Mouse (Mus musculus): Measurements from ENCODE around the gene Pknox1. TPM values are rescaled to one million over a fixed set of nuclear protein-coding genes. Genes with fewer than 3 reads are reported as not detected.

The Pknox1 gene
- total and polyA plus RNA-seq, 2 experiments from 2014 or later: 8.7 to 74.0 TPM

- DNase-seq (ENCODE audit: low spot score) (no peak), ATAC-seq (ENCODE audit: insufficient read depth, low read depth) (no peak)
- Histone ChIP-seq H3K9me3 (replicated peaks; ENCODE audit: control insufficient read depth, low read length) (0 out of 2 replicates have a peak, but pooled peaks cover 6% of the 10 kb centered on the region), H3K27me3 (ENCODE audit: control insufficient read depth, insufficient read depth, low read length) (no peaks in the 10 kb centered on the region), H3K36me3 (replicated peaks; ENCODE audit: control insufficient read depth, insufficient read depth, low read length) (no peaks in the 10 kb centered on the region), H3K4me3 (ENCODE audit: low read depth, low read length) (no peak overlapping the region), H3K27ac (ENCODE audit: low read depth) (no peak overlapping the region), H3K4me1 (ENCODE audit: control insufficient read depth, insufficient read depth) (no peaks in the 10 kb centered on the region), H3K9ac (replicated peaks; ENCODE audit: low read depth, low read length) (no peak overlapping the region), H3K4me2 (ENCODE audit: low read depth, low read length) (no peak overlapping the region)
- 76% methylated on average over 4 of the region's 4 CpGs for WGBS
- no peak for TF ChIP-seq CTCF (IDR thresholded peaks at IDR 0.05; ENCODE audit: low read depth)
- no peak for TF ChIP-seq EP300 (IDR thresholded peaks at IDR 0.05; ENCODE audit: low read depth)
These were observed 58.6 kb downstream of the Pknox1 start for GRCm38 (mm10) chr17:31623101-31623500.

- Histone ChIP-seq H3K9ac (replicated peaks; ENCODE audit: low read depth, low read length) (no peak overlapping the region), H3K36me3 (replicated peaks; ENCODE audit: control insufficient read depth, insufficient read depth, low read length) (no peaks in the 10 kb centered on the region), H3K4me1 (ENCODE audit: control insufficient read depth, insufficient read depth) (no peaks in the 10 kb centered on the region), H3K4me3 (ENCODE audit: low read depth, low read length) (no peak overlapping the region), H3K9me3 (replicated peaks; ENCODE audit: control insufficient read depth, low read length) (0 out of 2 replicates have a peak, but pooled peaks cover 8% of the 10 kb centered on the region), H3K27me3 (ENCODE audit: control insufficient read depth, insufficient read depth, low read length) (no peaks in the 10 kb centered on the region), H3K27ac (ENCODE audit: low read depth) (no peak overlapping the region), H3K4me2 (ENCODE audit: low read depth, low read length) (no peak overlapping the region)
- no peak for DNase-seq (ENCODE audit: low spot score)
- TF ChIP-seq CTCF (IDR thresholded peaks at IDR 0.05; ENCODE audit: low read depth) (no peak), EP300 (IDR thresholded peaks at IDR 0.05; ENCODE audit: low read depth) (no peak)
- 83% methylated on average over 2 of the region's 2 CpGs for WGBS
- ATAC-seq (ENCODE audit: insufficient read depth, low read depth): no peak
These were observed 63.4 kb downstream of the Pknox1 start for GRCm38 (mm10) chr17:31627961-31628360.

GRCm38 (mm10) chr17:31631081-31631800 is 66.7 kb downstream of the Pknox1 start:
- Histone ChIP-seq H3K4me2 (ENCODE audit: low read depth, low read length) (no peak overlapping the region), H3K27me3 (ENCODE audit: control insufficient read depth, insufficient read depth, low read length) (peaks cover 12% of the 10 kb centered on the region), H3K27ac (ENCODE audit: low read depth) (no peak overlapping the region), H3K4me3 (ENCODE audit: low read depth, low read length) (no peak overlapping the region), H3K9ac (replicated peaks; ENCODE audit: low read depth, low read length) (no peak overlapping the region), H3K4me1 (ENCODE audit: control insufficient read depth, insufficient read depth) (no peaks in the 10 kb centered on the region), H3K36me3 (replicated peaks; ENCODE audit: control insufficient read depth, insufficient read depth, low read length) (no peaks in the 10 kb centered on the region), H3K9me3 (replicated peaks; ENCODE audit: control insufficient read depth, low read length) (0 out of 2 replicates have a peak, but pooled peaks cover 8% of the 10 kb centered on the region)
- WGBS: 70% methylated on average over 10 of the region's 10 CpGs
- ATAC-seq (ENCODE audit: insufficient read depth, low read depth): no peak
- DNase-seq (ENCODE audit: low spot score): no peak
- TF ChIP-seq CTCF (IDR thresholded peaks at IDR 0.05; ENCODE audit: low read depth) (no peak), EP300 (IDR thresholded peaks at IDR 0.05; ENCODE audit: low read depth) (no peak)

- Histone ChIP-seq H3K36me3 (replicated peaks; ENCODE audit: control insufficient read depth, insufficient read depth, low read length) (no peaks in the 10 kb centered on the region), H3K9ac (replicated peaks; ENCODE audit: low read depth, low read length) (no peak overlapping the region), H3K4me1 (ENCODE audit: control insufficient read depth, insufficient read depth) (no peaks in the 10 kb centered on the region), H3K4me2 (ENCODE audit: low read depth, low read length) (no peak overlapping the region), H3K4me3 (ENCODE audit: low read depth, low read length) (no peak overlapping the region), H3K9me3 (replicated peaks; ENCODE audit: control insufficient read depth, low read length) (0 out of 2 replicates have a peak, but pooled peaks cover 4% of the 10 kb centered on the region), H3K27ac (ENCODE audit: low read depth) (no peak overlapping the region), H3K27me3 (ENCODE audit: control insufficient read depth, insufficient read depth, low read length) (peaks cover 18% of the 10 kb centered on the region)
- no peak for DNase-seq (ENCODE audit: low spot score)
- 70% methylated on average over 6 of the region's 6 CpGs for WGBS
- no peak for TF ChIP-seq EP300 (IDR thresholded peaks at IDR 0.05; ENCODE audit: low read depth)
- TF ChIP-seq CTCF (IDR thresholded peaks at IDR 0.05; ENCODE audit: low read depth): no peak
- ATAC-seq (ENCODE audit: insufficient read depth, low read depth): no peak
These were observed 68.5 kb downstream of the Pknox1 start for GRCm38 (mm10) chr17:31633007-31633406.

- no peak overlapping the region for H3K4me2 ChIP-seq (ENCODE audit: low read depth, low read length)
- WGBS: 73% methylated on average over 5 of the region's 5 CpGs
- H3K27ac ChIP-seq (ENCODE audit: low read depth): no peak overlapping the region
- no peaks in the 10 kb centered on the region for H3K36me3 ChIP-seq (replicated peaks; ENCODE audit: control insufficient read depth, insufficient read depth, low read length)
- no peak overlapping the region for H3K9ac ChIP-seq (replicated peaks; ENCODE audit: low read depth, low read length)
- no peaks in the 10 kb centered on the region for H3K4me1 ChIP-seq (ENCODE audit: control insufficient read depth, insufficient read depth)
- peaks cover 18% of the 10 kb centered on the region for H3K27me3 ChIP-seq (ENCODE audit: control insufficient read depth, insufficient read depth, low read length)
- TF ChIP-seq CTCF (IDR thresholded peaks at IDR 0.05; ENCODE audit: low read depth) (no peak), EP300 (IDR thresholded peaks at IDR 0.05; ENCODE audit: low read depth) (no peak)
- no peaks in the 10 kb centered on the region for H3K9me3 ChIP-seq (replicated peaks; ENCODE audit: control insufficient read depth, low read length)
- ATAC-seq (ENCODE audit: insufficient read depth, low read depth) (no peak), DNase-seq (ENCODE audit: low spot score) (no peak)
- H3K4me3 ChIP-seq (ENCODE audit: low read depth, low read length): no peak overlapping the region
These were observed 70.4 kb downstream of the Pknox1 start for GRCm38 (mm10) chr17:31634896-31635295.

GRCm38 (mm10) chr17:31635781-31636180 is 71.2 kb downstream of the Pknox1 start:
- no peak overlapping the region for H3K27ac ChIP-seq (ENCODE audit: low read depth)
- peaks cover 18% of the 10 kb centered on the region for H3K27me3 ChIP-seq (ENCODE audit: control insufficient read depth, insufficient read depth, low read length)
- 50% methylated on average over 11 of the region's 11 CpGs for WGBS
- no peaks in the 10 kb centered on the region for H3K9me3 ChIP-seq (replicated peaks; ENCODE audit: control insufficient read depth, low read length)
- H3K4me3 ChIP-seq (ENCODE audit: low read depth, low read length): no peak overlapping the region
- H3K9ac ChIP-seq (replicated peaks; ENCODE audit: low read depth, low read length): no peak overlapping the region
- ATAC-seq (ENCODE audit: insufficient read depth, low read depth): no peak
- no peak overlapping the region for H3K4me2 ChIP-seq (ENCODE audit: low read depth, low read length)
- TF ChIP-seq EP300 (IDR thresholded peaks at IDR 0.05; ENCODE audit: low read depth) (no peak), CTCF (IDR thresholded peaks at IDR 0.05; ENCODE audit: low read depth) (no peak)
- no peaks in the 10 kb centered on the region for H3K4me1 ChIP-seq (ENCODE audit: control insufficient read depth, insufficient read depth)
- DNase-seq (ENCODE audit: low spot score): no peak
- H3K36me3 ChIP-seq (replicated peaks; ENCODE audit: control insufficient read depth, insufficient read depth, low read length): no peaks in the 10 kb centered on the region

Measured in heart, postnatal 0 days (tissue).